Mouse (Mus musculus) thymus, adult 18-20 months (tissue): ENCODE measurements around the gene Abr.

Source experiments
- DNase-seq, 2 experiments: peaks; one replicate each; pipeline ENCODE4 v3.0.0; 2022; ENCODE audit warnings: mixed read lengths in 2 of 2

The Abr gene

DNA sequence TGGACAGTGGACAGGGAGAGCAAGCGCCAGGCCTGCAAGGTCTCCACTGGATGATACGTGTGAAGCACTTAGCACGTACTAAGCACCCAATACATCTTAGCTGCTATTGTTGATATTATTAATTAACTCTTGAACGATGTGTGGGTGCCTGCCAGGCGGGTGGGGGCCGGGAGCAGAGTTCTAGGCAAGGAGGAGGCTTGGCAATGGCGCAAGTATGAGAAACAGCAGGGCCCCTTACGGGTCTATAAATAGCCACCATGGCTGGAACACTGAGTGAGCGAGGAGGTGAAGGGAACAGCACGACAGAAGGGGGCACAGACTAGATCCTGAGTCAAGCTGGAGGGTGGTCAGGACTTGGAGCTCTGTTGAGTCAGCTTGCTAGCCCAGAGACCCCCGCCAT is 107.0 kb downstream of the Abr start:
- no peak for DNase-seq

GRCm38 (mm10) chr11:76510977-76511376 is 111.1 kb downstream of the Abr start:
- no peak for DNase-seq

DNA sequence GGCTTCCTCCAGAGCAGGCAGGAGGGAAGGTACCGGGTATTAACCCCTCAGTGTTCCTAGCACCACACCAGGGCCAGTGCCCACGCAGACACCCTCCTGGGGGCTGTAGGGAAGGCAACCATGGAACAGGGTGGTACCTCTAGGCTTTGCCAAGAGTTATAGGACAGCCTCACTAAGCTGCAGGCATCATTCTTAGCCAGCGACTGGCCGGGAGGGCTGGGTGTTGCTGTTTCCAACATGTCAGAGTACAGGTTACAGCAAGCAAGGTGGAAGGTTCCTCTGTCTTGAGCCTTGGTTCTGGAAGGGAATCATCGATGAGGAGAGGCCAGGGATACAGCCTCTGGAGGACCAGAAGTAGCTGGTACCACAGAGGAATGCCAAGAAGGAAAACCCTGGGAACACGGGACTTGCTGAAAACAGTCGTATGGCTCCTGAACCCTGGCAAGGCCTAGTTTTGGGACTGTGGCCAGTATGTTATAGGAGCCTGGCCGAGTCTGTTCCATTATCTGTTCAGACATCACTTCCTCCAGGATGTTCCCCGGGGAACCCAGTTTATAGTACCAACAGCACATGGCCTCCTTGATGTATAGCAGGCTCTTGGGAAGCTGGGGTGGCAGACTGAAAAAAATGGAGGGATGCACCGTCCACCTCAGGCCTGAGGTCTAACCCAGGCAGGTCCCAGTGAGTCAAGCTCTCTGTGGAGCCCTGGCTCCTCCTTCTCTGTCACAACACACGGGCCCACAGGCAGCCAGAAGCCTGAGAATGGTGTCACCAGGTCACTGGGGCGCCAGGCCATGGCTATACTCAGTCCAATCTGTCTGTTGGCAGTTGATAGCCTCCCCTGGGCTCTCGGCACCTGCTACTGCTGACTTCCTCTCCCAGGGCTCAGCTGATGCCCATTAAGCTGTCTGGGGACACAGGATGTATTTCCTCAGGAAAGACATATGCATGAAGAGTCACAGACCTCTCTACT is 112.1 kb downstream of the Abr start:
- no peak for DNase-seq

GRCm38 (mm10) chr11:76508831-76509595 is 113.1 kb downstream of the Abr start:
- DNase-seq, result no peak

GRCm38 (mm10) chr11:76508125-76508524 is 114.0 kb downstream of the Abr start:
- no peak for DNase-seq

- no peak for DNase-seq
Observed at GRCm38 (mm10) chr11:76507302-76508124, 114.6 kb downstream of the Abr start.

GRCm38 (mm10) chr11:76506514-76507228 is 115.4 kb downstream of the Abr start:
- peak in 1 of 2 experiments; percentile 36 for DNase-seq

DNA sequence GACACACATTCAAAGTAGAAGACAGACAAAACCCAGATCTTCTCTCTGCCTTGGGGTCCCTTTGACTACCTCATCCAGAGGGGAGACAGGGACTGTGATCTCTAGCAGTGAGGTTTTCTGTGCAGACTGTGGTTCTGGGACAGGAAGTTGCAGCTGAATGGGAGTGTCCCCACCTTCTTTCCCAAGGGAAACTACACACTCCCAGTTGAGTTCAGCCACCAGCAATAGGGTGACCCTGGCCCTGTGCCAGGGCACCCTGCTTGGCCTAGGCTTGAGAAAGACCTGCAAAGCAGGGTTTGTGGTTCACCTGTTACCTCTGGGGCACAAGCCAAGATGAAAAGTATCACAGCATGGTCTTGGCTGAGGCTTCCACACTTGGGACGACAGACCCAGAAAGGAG is 117.0 kb downstream of the Abr start:
- no peak for DNase-seq

GRCm38 (mm10) chr11:76504058-76504457 is 118.1 kb downstream of the Abr start:
- DNase-seq, result no peak

DNA sequence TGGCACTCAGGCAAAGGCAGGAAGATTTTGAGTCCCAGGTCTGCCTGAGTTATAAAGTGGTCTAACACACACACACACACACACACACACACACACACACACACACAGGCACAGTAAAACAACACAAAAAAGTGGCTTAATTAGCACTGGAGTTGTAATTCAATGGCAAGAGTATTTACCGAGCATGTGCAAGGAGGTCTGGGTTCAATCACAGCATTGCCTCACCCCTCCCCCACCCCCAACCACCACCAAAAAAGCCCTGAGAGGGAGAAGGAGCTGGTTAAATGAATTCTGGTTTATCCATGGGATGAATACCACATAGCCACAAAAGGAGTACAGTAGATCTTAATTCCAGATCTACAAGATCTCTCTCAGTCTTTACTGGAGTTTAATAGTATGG is 122.1 kb downstream of the Abr start:
- no peak for DNase-seq

DNA sequence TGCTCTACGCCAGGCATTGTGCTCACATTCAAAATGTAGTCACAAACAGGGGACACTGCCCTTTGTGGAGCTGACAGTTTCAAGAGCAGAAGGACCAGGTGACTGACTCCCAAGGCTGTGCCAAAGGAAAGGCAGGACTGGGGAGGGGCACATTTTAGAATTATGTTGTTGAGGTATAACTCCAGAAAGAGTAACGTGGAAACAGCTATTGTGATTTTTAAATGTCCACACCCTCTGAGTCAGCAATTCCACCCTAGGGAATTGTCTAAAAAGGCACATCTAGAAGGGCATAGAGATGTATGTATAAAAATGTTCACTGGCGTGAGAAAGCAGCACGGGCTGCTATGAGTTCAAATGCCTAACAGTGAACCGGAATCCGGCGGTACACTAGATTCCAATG is 122.5 kb downstream of the Abr start:
- DNase-seq, result no peak

DNA sequence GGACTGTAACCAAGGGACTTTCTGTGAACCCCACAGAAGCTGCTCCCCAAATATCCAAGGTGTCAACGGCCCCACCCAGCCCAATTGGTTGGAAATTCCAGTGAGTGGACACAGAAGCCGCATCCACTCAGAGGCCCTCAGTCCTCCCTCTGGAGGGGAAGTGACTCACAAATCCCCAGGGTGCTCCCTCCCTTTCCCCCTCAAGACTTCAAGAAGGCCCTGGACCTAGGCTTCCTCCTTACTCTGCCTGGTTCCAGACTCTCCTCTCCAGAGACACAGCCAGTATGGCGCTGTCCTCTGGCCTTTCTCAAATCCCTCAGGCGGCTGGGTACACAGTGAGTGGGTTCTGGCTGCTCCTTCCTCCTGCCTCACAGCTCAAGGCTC is 124.4 kb downstream of the Abr start:
- DNase-seq, result no peak

- DNase-seq, result no peak
Observed at GRCm38 (mm10) chr11:76497066-76497768, 124.9 kb downstream of the Abr start.

GRCm38 (mm10) chr11:76496086-76496771 is 125.9 kb downstream of the Abr start:
- DNase-seq, result peak; percentile 41 to 56

- peak in 1 of 2 experiments; percentile 49 for DNase-seq
Observed at GRCm38 (mm10) chr11:76495127-76496028, 126.7 kb downstream of the Abr start.

- peak; percentile 62 to 69 for DNase-seq
Observed at GRCm38 (mm10) chr11:76494360-76495126, 127.6 kb downstream of the Abr start.

- DNase-seq, result peak in 1 of 2 experiments; percentile 23
Observed at GRCm38 (mm10) chr11:76493811-76494274, 128.3 kb downstream of the Abr start.

DNA sequence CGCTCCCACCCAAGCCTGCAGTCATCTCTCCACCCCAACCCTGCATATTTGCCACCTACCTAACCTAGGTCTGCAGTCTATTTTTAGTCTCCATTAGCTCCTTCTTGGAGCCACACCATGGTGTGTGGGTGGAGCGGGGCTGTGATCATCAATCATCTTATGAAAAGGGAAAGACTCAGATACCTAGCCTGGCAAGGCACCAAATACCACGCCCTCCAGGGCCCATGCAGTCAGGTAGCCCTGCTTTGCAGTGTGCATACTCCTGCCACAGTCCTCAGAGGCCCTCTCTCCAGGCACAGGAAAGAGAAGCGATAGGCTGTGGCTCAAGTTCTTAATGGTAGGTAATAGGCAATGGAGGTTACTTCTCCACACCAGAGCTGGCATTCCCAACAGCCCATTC is 128.9 kb downstream of the Abr start:
- no peak for DNase-seq

GRCm38 (mm10) chr11:76491817-76492216 is 130.3 kb downstream of the Abr start:
- no peak for DNase-seq
